Mouse (Mus musculus) liver (tissue): ENCODE results near the gene Igbp1b.

Source experiments
- DNase-seq: peaks from one replicate; pipeline ENCODE4 v3.0.0-alpha.2; 2020; ENCODE audit warnings: mixed read lengths

Gene Igbp1b

GRCm38 (mm10) chr6:138658516-138658915 lies at the start of gene Igbp1b:
Gene Igbp1b, minus strand, starts transcription at chr6:138658544.
- no peak for DNase-seq

- no peak for DNase-seq
Observed at GRCm38 (mm10) chr6:138682959-138683358, 24.6 kb upstream of the Igbp1b start.

GRCm38 (mm10) chr6:138672704-138673141 lies 14.4 kb upstream of the Igbp1b start:
- no peak for DNase-seq

- DNase-seq: no peak
Observed at GRCm38 (mm10) chr6:138665416-138665815, 7.1 kb upstream of the Igbp1b start.

GRCm38 (mm10) chr6:138645604-138646003 lies 12.7 kb downstream of the Igbp1b start:
- DNase-seq: no peak

GRCm38 (mm10) chr6:138639351-138639750 lies 19.0 kb downstream of the Igbp1b start:
- DNase-seq: no peak

GRCm38 (mm10) chr6:138620786-138621185 lies 37.6 kb downstream of the Igbp1b start:
- DNase-seq: no peak

GRCm38 (mm10) chr6:138618396-138618795 lies 39.9 kb downstream of the Igbp1b start:
- DNase-seq: no peak
